Mouse (Mus musculus) kidney, postnatal 0 days (tissue): Measurements from ENCODE around the gene Cpne4. TPM values are rescaled to one million over a fixed set of nuclear protein-coding genes. Genes with fewer than 3 reads are reported as not detected.

ENCODE experiments used
- ATAC-seq: fragments of 200-750 bp; cut with Nextera tagmentation; replicated peaks from 2 replicates; pipeline ENCODE4 v1.8.0; 2017; ENCODE audit warnings: low read depth, moderate number of reproducible peaks, moderate TSS enrichment, moderate library complexity; ENCODE audit not compliant: low FRiP score
- DNase-seq: peaks from one replicate; pipeline ENCODE4 v3.0.0-alpha.2; 2016; ENCODE audit warnings: low spot score
- H3K27ac ChIP-seq: fragments of 300-500 bp; sonication (generic); 2 replicates; pipeline ENCODE4 v1.5.1; 2014; ENCODE audit warnings: mild to moderate bottlenecking
- H3K27me3 ChIP-seq: fragments of 300-500 bp; sonication (generic); 2 replicates; pipeline ENCODE4 v1.6.1; 2014; ENCODE audit warnings: low read length, mixed read lengths; ENCODE audit not compliant: insufficient read depth
- H3K36me3 ChIP-seq: fragments of 300-500 bp; sonication (generic); 2 replicates; pipeline ENCODE4 v1.6.1; 2014; ENCODE audit warnings: low read length, mixed read lengths; ENCODE audit not compliant: insufficient read depth
- H3K4me1 ChIP-seq: fragments of 300-500 bp; sonication (generic); replicated peaks from 2 replicates; pipeline ENCODE4 v1.6.1; 2014; ENCODE audit warnings: antibody characterized with exemption, low read length, mixed read lengths; ENCODE audit not compliant: insufficient read depth
- H3K4me2 ChIP-seq: fragments of 300-500 bp; sonication (generic); 2 replicates; pipeline ENCODE4 v1.6.1; 2014; ENCODE audit warnings: mild to moderate bottlenecking, low read length, moderate library complexity, mixed read lengths
- H3K4me3 ChIP-seq: fragments of 300-500 bp; sonication (generic); replicated peaks from 2 replicates; pipeline ENCODE4 v1.5.1; 2014; ENCODE audit warnings: low read depth, low read length
- H3K9ac ChIP-seq: fragments of 300-500 bp; sonication (generic); 2 replicates; pipeline ENCODE4 v1.6.1; 2014; ENCODE audit warnings: low read depth, low read length
- H3K9me3 ChIP-seq: fragments of 300-500 bp; sonication (generic); replicated peaks from 2 replicates; pipeline ENCODE4 v1.6.1; 2016; ENCODE audit warnings: low read length, inconsistent platforms, mixed read lengths
- CTCF ChIP-seq: IDR thresholded peaks from 2 replicates; pipeline ENCODE4 v1.5.1; 2016; ENCODE audit warnings: antibody characterized with exemption, low read depth, mild to moderate bottlenecking, moderate library complexity
- WGBS: fragments of 180-500 bp; shearing (Covaris S2); extraction: QIAGEN DNeasy Blood & Tissue Kit; methylation state at CpG from one replicate; pipeline ENCODE4 v1.1.7; 2014; 5-methylcytosine and 5-hydroxymethylcytosine counted together
- polyA plus RNA-seq: library from polyadenylated mRNA; unstranded; fragments of >200 nt; fragmentation: Nextera tagmentation; extraction: Ambion mirVana; gene quantifications from 2 replicates; pipeline ENCODE4 v1.2.1, GENCODE M21; 2015

Gene Cpne4
- polyA plus RNA-seq, 1 experiment from 2014 or later, result 0.21 TPM

DNA sequence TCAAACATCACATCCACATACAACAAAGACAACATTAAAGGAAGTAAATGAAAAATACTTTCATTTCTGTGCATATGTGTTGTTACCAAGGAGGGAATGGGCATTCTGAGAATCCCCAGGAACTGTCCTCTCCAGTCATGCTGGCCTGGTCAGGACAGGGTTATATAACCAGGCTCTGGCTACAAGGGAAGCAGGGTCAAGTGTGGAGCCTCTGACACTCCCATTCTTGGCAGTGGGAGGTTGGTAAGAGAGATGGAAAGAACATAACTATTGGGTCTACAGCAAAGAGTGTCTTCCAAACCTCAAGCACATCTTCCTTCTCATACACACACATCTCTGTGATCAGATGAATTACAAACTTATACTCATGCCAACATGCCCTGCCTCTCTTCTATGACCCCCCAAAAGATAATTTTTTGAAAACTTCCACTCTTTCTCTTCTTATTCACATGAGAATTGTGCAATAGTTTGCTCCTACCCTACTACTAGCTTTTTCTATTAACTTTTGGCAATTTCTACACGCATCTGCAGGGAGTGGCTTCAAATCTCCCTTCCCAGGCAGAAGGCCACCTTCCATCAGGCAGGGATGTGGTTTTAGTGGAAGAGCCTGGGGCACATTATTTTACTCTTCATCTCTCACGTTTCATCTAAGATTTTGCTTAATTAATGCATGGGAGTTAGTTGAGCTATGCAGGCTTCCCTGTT is 298.3 kb downstream of the Cpne4 start:
- no peaks in the 10 kb centered on the region for H3K27me3 ChIP-seq
- 55% methylated on average over 2 of the region's 2 CpGs for WGBS

DNA sequence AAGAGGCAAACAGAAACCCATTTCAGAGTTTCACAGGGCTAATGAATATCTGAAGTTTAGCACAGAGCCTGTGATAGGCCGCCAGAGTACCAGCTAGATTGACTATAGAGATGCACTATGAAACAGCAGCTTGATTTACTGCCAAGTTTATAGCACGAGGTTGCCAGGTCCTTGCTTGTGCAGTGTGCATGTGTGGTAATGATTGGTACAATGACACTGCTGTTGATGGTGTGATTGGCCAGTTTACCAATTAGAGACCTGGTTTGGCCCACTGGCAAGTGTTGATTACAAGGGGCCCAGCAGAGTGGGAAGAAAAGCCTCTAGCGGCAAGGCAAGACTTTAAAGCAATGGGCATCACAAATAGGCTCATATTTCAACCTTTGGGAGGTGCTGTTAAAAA is 306.6 kb downstream of the Cpne4 start:
- Histone ChIP-seq H3K4me1 (no peaks in the 10 kb centered on the region), H3K9ac (no peak overlapping the region), H3K4me3 (no peak overlapping the region), H3K4me2 (no peak overlapping the region), H3K27ac (no peak overlapping the region), H3K36me3 (no peaks in the 10 kb centered on the region), H3K9me3 (no peaks in the 10 kb centered on the region), H3K27me3 (no peaks in the 10 kb centered on the region)
- ATAC-seq (no peak), DNase-seq (no peak)
- 41% methylated on average over 3 of the region's 3 CpGs for WGBS
- TF ChIP-seq CTCF, result no peak

More for the DNA sequence above, 298.3 kb downstream of the Cpne4 start:
- Histone ChIP-seq H3K9me3 (no peaks in the 10 kb centered on the region), H3K9ac (no peak overlapping the region), H3K4me1 (no peaks in the 10 kb centered on the region), H3K27ac (no peak overlapping the region), H3K4me2 (no peak overlapping the region), H3K36me3 (no peaks in the 10 kb centered on the region), H3K4me3 (no peak overlapping the region)
- no peak for DNase-seq
- no peak for TF ChIP-seq CTCF
- ATAC-seq, result no peak

DNA sequence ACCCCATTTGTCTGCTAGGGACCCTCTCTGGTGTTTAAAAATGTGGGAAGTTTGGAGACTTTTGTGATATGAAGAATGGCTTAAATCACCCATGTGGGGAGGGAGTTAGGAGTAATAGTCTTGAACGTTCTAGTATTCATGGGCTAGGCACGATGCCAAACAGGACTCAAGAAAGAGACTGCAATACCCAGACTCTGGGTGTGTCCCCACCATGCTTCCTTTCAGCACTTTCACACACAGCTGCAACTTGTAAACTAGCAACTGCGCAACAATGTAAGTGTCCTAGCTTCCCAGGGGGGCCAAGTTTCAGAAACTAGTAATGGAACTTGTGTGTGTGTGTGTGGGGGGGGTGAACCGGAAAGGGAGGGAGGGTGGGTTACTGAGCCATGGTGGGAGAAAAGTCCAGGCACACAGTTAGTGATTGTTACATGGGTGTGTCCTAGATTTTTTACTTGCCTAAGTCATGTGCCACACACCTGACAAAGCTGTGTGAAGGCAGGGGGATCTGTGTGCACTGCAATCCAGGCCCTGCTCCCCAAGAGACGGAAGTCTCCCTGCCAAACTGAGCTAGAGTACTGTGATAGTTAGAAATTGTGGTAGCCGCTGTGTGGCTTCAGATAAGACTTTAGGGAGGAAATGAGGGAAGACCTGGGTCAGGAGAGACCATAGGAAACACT is 307.3 kb downstream of the Cpne4 start:
- DNase-seq, result peak; percentile 23
- H3K4me1 ChIP-seq, result no peaks in the 10 kb centered on the region
- H3K27me3 ChIP-seq, result no peaks in the 10 kb centered on the region
- no peak overlapping the region for H3K4me3 ChIP-seq
- no peak overlapping the region for H3K27ac ChIP-seq
- no peaks in the 10 kb centered on the region for H3K36me3 ChIP-seq
- H3K4me2 ChIP-seq, result no peak overlapping the region
- H3K9ac ChIP-seq, result no peak overlapping the region
- 61% methylated on average over 6 of the region's 6 CpGs for WGBS
- no peak for TF ChIP-seq CTCF
- H3K9me3 ChIP-seq, result no peaks in the 10 kb centered on the region
- no peak for ATAC-seq

DNA sequence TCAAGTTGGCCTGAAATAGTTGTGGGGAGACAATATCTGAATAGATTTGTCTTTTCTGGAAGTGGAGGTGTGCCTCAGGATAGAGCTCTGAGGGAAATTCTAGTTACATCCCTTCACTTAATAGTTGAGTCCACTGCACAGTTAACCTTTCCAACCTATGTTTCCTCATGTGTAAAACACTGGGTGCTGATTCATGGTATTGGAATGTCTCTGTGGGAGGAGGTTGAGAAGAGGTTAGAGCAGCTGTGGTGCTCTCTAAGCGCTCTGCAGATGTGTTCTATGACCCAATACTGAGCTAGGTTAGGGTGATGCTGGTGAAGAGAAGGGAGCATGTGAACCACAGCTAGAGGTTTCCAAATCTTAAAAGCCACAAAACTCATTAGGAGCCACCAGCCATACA is 318.7 kb downstream of the Cpne4 start:
- Histone ChIP-seq H3K4me2 (no peak overlapping the region), H3K4me3 (no peak overlapping the region), H3K4me1 (no peaks in the 10 kb centered on the region), H3K27me3 (no peaks in the 10 kb centered on the region), H3K9ac (no peak overlapping the region), H3K36me3 (no peaks in the 10 kb centered on the region), H3K9me3 (no peaks in the 10 kb centered on the region), H3K27ac (no peak overlapping the region)
- no peak; the same call in 1 of the 2 replicates for ATAC-seq
- DNase-seq, result peak; percentile 21
- TF ChIP-seq CTCF, result no peak
- 22% methylated on average over 1 of the region's 1 CpGs for WGBS

DNA sequence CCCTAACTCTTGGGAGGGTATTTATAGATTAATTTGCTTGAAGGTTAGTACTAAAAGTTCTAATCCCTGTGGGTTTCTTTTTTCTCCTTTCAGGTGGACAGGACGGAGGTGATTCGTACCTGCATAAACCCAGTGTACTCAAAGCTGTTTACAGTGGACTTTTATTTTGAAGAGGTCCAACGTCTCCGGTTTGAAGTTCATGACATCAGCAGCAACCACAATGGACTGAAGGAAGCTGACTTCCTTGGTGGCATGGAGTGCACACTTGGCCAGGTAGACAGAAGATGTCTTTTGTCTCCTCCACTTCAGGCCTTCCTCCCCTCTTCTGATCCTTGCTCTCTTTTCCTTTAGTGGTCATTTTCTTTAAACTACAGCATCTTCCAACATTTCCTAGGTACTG is 325.5 kb downstream of the Cpne4 start:
- Histone ChIP-seq H3K9me3 (no peaks in the 10 kb centered on the region), H3K9ac (no peak overlapping the region), H3K4me2 (no peak overlapping the region), H3K4me1 (no peaks in the 10 kb centered on the region), H3K4me3 (no peak overlapping the region), H3K27me3 (no peaks in the 10 kb centered on the region), H3K27ac (no peak overlapping the region), H3K36me3 (no peaks in the 10 kb centered on the region)
- ATAC-seq, result no peak
- DNase-seq, result no peak
- 84% methylated on average over 4 of the region's 4 CpGs for WGBS
- TF ChIP-seq CTCF, result no peak

DNA sequence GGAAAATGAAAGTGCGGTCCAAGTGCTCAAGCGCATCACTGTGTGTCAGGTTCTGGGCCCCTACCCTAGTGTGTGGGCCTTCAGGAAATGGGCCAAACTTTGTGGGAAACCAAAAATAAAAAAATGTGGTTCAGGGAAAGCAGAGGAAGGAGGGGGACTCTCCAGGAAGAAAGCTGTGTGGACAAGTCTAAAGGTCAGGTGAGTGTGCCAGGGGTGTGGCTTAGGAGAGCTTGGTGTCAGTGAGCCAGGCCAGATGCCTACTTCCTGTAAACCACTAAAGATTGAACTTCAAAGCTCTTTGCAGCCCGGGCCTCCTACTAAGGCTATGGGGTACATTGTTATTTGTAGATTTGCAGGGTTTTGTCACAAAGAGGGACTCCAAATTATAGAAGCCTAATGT is 327.1 kb downstream of the Cpne4 start:
- H3K9ac ChIP-seq, result no peak overlapping the region
- no peaks in the 10 kb centered on the region for H3K36me3 ChIP-seq
- no peak overlapping the region for H3K4me2 ChIP-seq
- DNase-seq (no peak), ATAC-seq (no peak)
- no peaks in the 10 kb centered on the region for H3K9me3 ChIP-seq
- no peaks in the 10 kb centered on the region for H3K27me3 ChIP-seq
- H3K27ac ChIP-seq, result no peak overlapping the region
- TF ChIP-seq CTCF, result no peak
- WGBS, result 64% methylated on average over 3 of the region's 3 CpGs
- H3K4me3 ChIP-seq, result no peak overlapping the region
- no peaks in the 10 kb centered on the region for H3K4me1 ChIP-seq
